Mouse (Mus musculus) CD4-positive, CD25-positive, alpha-beta regulatory T cell, adult 9 weeks (primary cell): ENCODE measurements around the gene Lcorl. TPM values are rescaled to one million over a fixed set of nuclear protein-coding genes. Genes with fewer than 3 reads are reported as not detected.

Experiments
- polyA plus RNA-seq: library from polyadenylated mRNA; unstranded; fragments of 100-300 nt; shearing (Covaris generic); gene quantifications from one replicate; pipeline ENCODE4 v1.2.1, GENCODE M21; 2017

Gene Lcorl
- polyA plus RNA-seq, result 19.6 TPM

DNA sequence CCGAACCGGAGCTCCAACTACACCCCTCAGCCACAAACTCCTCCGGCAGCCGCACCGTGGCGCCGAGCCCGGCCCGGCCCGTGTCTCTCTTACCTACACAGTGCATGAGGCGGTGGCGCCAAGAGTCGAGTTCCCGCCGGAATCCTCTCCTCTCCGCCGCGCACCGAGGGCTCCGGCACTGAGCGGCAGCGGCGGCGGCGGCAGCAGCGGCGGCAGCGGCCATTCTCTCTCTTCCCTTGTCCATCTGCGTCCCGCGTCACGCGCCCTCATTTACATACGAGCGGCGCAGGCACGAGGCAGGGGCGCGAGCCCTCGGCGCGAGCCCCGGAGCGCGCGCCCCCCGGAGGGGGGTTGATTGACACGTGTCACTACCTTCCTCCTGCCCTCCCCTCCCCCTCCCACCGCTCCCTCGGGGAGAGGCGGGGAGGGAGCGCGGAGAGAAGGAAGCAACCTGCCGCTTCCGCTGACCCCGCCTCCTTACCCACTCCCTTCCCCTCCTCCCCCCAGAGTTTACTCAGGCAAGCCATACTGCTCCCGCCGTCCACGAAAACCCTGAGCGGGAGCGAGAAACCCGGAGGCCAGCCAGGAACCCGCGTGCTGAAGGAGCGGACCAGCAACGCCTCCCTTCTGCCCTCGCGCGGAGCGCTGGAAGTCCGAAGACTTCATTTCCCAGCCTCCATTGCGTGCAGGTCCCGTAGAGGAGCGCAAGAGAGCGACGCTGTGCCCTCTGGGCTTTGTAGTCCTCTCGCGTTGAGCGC, at the start of gene Lcorl:
Gene Lcorl (minus strand): TSS at position 362 of the 758 bp plus-strand sequence.

DNA sequence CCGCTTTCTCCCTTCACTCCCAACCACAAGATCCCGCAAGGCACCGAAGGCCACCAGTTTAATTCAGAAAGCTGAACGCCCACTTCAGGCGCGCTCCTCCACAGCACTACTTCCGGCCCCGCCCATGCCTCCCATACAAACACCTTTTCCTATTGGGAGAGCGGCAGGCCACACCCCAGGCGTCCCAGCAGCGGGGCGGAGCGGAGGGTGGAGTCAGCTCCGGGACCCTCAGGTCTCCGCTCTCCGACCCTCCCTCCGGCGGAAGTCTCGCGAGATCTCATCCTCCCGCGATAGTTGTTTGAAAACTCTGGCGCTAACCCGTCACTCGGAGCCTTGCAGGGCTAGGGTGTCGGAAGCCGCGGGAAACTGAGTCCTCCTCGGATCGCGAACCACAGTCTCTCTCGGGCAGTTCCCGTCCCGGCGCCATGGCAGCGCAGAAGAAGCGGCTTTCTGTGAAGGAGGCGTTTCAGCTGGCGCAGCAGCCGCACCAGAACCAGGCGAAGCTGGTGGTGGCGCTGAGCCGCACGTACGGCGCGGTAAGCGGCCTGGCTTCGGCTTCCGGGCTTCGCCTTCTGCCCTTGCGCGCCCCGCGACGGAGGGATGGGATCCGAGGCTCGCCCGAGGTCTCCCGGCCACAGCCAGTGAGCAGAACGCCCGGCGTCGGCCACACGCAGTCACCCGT, 187.7 kb downstream of the Lcorl start, which contains the start of gene Ncapg:
Gene Ncapg (plus strand): TSS at position 322 of the 682 bp plus-strand sequence.

Other genes starting within 250 kb of the Lcorl start
- 0.06 TPM for gene Fam184b, start 218.0 kb downstream of the Lcorl start, polyA plus RNA-seq
- 5.9 TPM for gene Ncapg, start 187.7 kb downstream of the Lcorl start, polyA plus RNA-seq